ENCODE assay signal across 34 mouse cellular contexts in genomic region chr13:62832239-62832638, GRCm38 (mm10). TPM values are rescaled to one million over a fixed set of nuclear protein-coding genes. Genes with fewer than 3 reads are reported as not detected.
"Had no signal": no experiment of that assay in that cellular context is flagged by ENCODE, and none has a peak within 500 bp of the region (broad histone marks: within the 10 kb centered on the region; RNA-seq: fewer than 3 reads in every experiment).

No protein-coding gene starts in this region.

- H3K27me3 ChIP-seq: heart, embryonic 12.5 days; hindbrain, embryonic 12.5 days; kidney, embryonic 15.5 days; limb, embryonic 13.5 days; limb, embryonic 15.5 days; liver, embryonic 12.5 days had no signal

- H3K4me1 ChIP-seq: heart, embryonic 10.5 days; heart, embryonic 12.5 days; hindbrain, embryonic 10.5 days; hindbrain, embryonic 12.5 days; kidney, embryonic 15.5 days; limb, embryonic 13.5 days; limb, embryonic 15.5 days; liver, embryonic 12.5 days had no signal

- H3K4me3 ChIP-seq: gastrocnemius, adult 2 months; heart, embryonic 10.5 days; heart, embryonic 12.5 days; hindbrain, embryonic 10.5 days; hindbrain, embryonic 12.5 days; kidney, embryonic 15.5 days; left cerebral cortex, adult 2 months; limb, embryonic 13.5 days; limb, embryonic 15.5 days; liver, embryonic 12.5 days had no signal

- H3K4me2 ChIP-seq: heart, embryonic 12.5 days; hindbrain, embryonic 12.5 days; hindbrain, embryonic 14.5 days; kidney, embryonic 15.5 days; limb, embryonic 13.5 days; limb, embryonic 15.5 days; liver, embryonic 12.5 days had no signal

- DNase-seq: forebrain, postnatal 0 days; gastrocnemius, adult 2 months; gastrocnemius, postnatal 10 days; gastrocnemius, postnatal 25 days; heart, adult 18-20 months; heart, postnatal 10 days; heart, postnatal 4 days; kidney, adult 11 months; kidney, adult 2 months; kidney, adult 9 months; kidney, postnatal 14 days; kidney, postnatal 36 days; layer of hippocampus, adult 9-11 months; layer of hippocampus, postnatal 36 days; left cerebral cortex, postnatal 4 days had no signal

- H3K36me3 ChIP-seq: heart, embryonic 10.5 days; heart, embryonic 12.5 days; hindbrain, embryonic 10.5 days; hindbrain, embryonic 12.5 days; kidney, embryonic 15.5 days; limb, embryonic 13.5 days; limb, embryonic 15.5 days; liver, embryonic 12.5 days had no signal

- H3K9ac ChIP-seq: forebrain, postnatal 0 days; heart, embryonic 12.5 days; hindbrain, embryonic 12.5 days; hindbrain, embryonic 14.5 days; kidney, embryonic 15.5 days; limb, embryonic 13.5 days; limb, embryonic 15.5 days; liver, embryonic 12.5 days had no signal

- H3K27ac ChIP-seq: gastrocnemius, adult 2 months; heart, embryonic 10.5 days; hindbrain, embryonic 10.5 days; hindbrain, embryonic 12.5 days; hindbrain, embryonic 14.5 days; kidney, embryonic 15.5 days; kidney, postnatal 0 days; left cerebral cortex, adult 2 months; limb, embryonic 13.5 days; limb, embryonic 15.5 days; liver, embryonic 12.5 days had no signal

- ATAC-seq: forebrain, postnatal 0 days; hindbrain, embryonic 16.5 days; inflammation-experienced regulatory T-cells, adult 6 months; liver, embryonic 12.5 days had no signal

- H3K9me3 ChIP-seq: heart, embryonic 10.5 days; heart, embryonic 12.5 days; hindbrain, embryonic 10.5 days; hindbrain, embryonic 12.5 days; kidney, embryonic 15.5 days; limb, embryonic 13.5 days; limb, embryonic 15.5 days; liver, embryonic 12.5 days had no signal

RNA-seq across cellular contexts. Expression of gene Fbp2, which starts 26.0 kb away (rescaled TPM):
- total RNA-seq: granulocyte monocyte progenitor cell, adult 5-6 weeks; layer of hippocampus, adult 18-20 months; layer of hippocampus, adult 8-10 months; layer of hippocampus, postnatal 36 days; left cerebral cortex, adult 2 months had no signal
- polyA plus RNA-seq: hindbrain, embryonic 10.5 days; inflammation-experienced regulatory T-cells, adult 6 months; liver, embryonic 12.5 days had no signal

RNA-seq across cellular contexts. Expression of gene Gm5141, which starts 46.6 kb away (rescaled TPM):
- polyA plus RNA-seq: liver, adult 2 months had no signal

RNA-seq across cellular contexts. Expression of gene Fbp1, which starts 55.8 kb away (rescaled TPM):
- total RNA-seq: forebrain, postnatal 0 days; gastrocnemius, adult 2 months; gastrocnemius, postnatal 25 days; heart, adult 8-10 months; heart, postnatal 10 days; heart, postnatal 25 days had no signal
- polyA plus RNA-seq: inflammation-experienced regulatory T-cells, adult 6 months; liver, embryonic 12.5 days had no signal
